Mouse (Mus musculus): ENCODE data around the gene 2010111I01Rik.

DNA sequence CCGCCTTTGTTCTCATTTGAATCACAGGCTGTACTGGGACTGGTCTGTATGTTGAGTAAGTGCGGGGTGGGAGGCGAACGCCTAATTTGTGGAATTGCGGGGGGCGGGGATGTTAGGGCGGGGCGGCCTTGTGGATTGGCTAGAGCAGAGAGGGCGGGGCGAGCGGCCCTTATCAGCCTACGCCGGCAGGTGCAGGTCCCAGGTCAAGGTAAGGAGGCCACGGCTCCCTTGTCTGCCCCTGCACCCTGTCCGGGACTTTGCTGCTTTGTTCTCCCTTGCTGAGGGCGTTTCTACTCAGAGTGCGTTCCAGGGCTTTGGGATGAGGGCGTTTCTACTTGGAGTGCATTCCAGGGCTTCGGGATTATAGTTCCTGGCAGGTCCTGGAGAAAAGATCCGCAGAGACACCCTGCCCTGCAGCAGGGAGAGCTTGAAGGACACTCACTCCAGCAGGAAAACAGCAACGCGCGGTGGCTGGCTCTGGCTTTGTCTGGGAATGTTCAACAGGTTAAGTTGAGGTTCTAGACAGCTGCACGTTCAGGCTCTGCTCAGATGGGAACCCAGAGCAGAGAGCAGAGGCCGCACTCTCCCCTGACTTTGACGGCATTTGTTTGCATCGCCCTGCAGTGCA is 308.0 kb downstream of the 2010111I01Rik start:
- TF ChIP-seq CTCF (IDR thresholded peaks at IDR 0.05; ENCODE audit: low read depth, low read length): no peak
- TF ChIP-seq EP300 (IDR thresholded peaks at IDR 0.05; ENCODE audit: insufficient read depth, low read depth, low read length): peak; percentile 94
